Mouse (Mus musculus): ENCODE measurements at regions not wholly inside any gene's neighbourhood (a gene's known extent, or its start where the extent isn't known, plus 50 kb on each side); places are given as distances from the start of the nearest gene placed in this dataset.

DNA sequence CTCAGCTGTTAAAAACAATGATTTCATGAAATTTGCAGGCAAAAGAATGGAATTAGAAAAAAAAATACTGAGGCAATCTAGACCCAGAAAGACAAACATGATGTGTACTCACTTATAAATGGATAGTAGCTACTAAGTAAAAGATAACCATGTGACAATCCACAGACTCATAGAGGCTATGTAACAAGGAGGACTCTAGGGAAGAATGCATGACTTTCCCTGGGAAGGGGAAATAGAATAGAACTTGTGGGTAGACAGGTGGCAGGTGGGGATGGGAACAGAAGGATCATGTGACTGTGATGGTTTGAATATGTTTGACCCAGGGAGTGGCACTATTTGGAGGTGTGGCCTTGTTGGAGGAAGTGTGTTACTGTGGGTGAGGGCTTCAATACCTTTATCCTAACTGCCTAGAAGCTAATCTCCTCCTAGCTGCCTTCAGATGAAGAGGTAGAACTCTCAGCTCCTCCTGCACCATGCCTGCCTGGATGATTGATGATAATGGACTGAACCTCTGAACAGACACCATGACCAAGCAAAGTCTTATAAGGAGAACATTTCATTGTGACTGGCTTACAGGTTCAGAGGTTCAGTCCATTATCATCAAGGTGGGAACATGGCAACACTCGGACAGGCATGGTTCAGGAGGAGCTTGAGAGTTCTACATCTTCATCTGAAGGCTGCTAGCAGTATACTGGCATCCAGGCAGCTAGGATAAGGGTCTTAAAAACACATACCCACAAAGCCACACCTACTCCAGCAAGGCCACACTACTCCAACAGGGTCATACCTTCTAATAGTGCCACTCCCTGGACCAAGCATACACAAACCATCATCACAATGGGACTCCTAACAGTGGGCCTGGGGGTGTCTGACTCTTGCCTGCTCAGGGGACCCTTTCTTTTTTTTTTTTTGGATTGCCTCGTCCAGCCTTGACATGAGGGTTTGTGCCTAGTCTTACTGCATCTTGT lies 183.6 kb downstream of the Ipo8 start:
- TF ChIP-seq CTCF (IDR thresholded peaks at IDR 0.05; ENCODE audit: low read depth): no peak
- TF ChIP-seq EP300 (optimal IDR thresholded peaks at IDR 0.05): no peak

All from stomach, postnatal 0 days (tissue).